Mouse (Mus musculus) liver, embryonic 13.5 days (tissue): ENCODE measurements at regions not wholly inside any gene's neighbourhood (a gene's known extent, or its start where the extent isn't known, plus 50 kb on each side); places are given as distances from the start of the nearest gene placed in this dataset.
A peak's percentile ranks its signal among the peaks of the same experiment; 100 is the strongest.

Experiments
- ATAC-seq: fragments of 200-750 bp; cut with Nextera tagmentation; 2 replicates; pipeline ENCODE4 v1.8.0; 2017; ENCODE audit warnings: low read depth, mild to moderate bottlenecking, moderate number of reproducible peaks, moderate library complexity
- DNase-seq: peaks from one replicate; pipeline ENCODE4 v3.0.0; 2022
- H3K27ac ChIP-seq: fragments of 300-500 bp; sonication (generic); 2 replicates; pipeline ENCODE4 v1.5.1; 2015; ENCODE audit warnings: moderate library complexity, mild to moderate bottlenecking, inconsistent platforms
- H3K27me3 ChIP-seq: fragments of 300-500 bp; sonication (generic); 2 replicates; pipeline ENCODE4 v1.6.1; 2015; ENCODE audit warnings: mild to moderate bottlenecking, inconsistent platforms
- H3K36me3 ChIP-seq: fragments of 300-500 bp; sonication (generic); 2 replicates; pipeline ENCODE4 v1.6.1; 2015; ENCODE audit warnings: mild to moderate bottlenecking, inconsistent platforms
- H3K4me1 ChIP-seq: fragments of 300-500 bp; sonication (generic); replicated peaks from 2 replicates; pipeline ENCODE4 v1.6.1; 2015; ENCODE audit warnings: inconsistent platforms
- H3K4me2 ChIP-seq: fragments of 300-500 bp; sonication (generic); 2 replicates; pipeline ENCODE4 v1.6.1; 2015; ENCODE audit warnings: inconsistent platforms, mild to moderate bottlenecking, moderate library complexity
- H3K4me3 ChIP-seq: fragments of 300-500 bp; sonication (generic); replicated peaks from 2 replicates; pipeline ENCODE4 v1.5.1; 2015; ENCODE audit warnings: mild to moderate bottlenecking, inconsistent platforms
- H3K9ac ChIP-seq: fragments of 300-500 bp; sonication (generic); 2 replicates; pipeline ENCODE4 v1.6.1; 2015; ENCODE audit warnings: mild to moderate bottlenecking, inconsistent platforms
- H3K9me3 ChIP-seq: fragments of 300-500 bp; sonication (generic); replicated peaks from 2 replicates; pipeline ENCODE4 v1.6.1; 2016; ENCODE audit warnings: inconsistent platforms
- WGBS: fragments of 180-500 bp; shearing (Covaris S2); methylation state at CpG from one replicate; pipeline ENCODE4 v1.1.7; 2015; ENCODE audit not compliant: insufficient replicate concordance; 5-methylcytosine and 5-hydroxymethylcytosine counted together

- ATAC-seq = no peak
- Histone ChIP-seq H3K9ac (no peak overlapping the region), H3K27ac (no peak overlapping the region), H3K4me2 (no peak overlapping the region), H3K36me3 (no peaks in the 10 kb centered on the region), H3K4me3 (no peak overlapping the region), H3K9me3 (no peaks in the 10 kb centered on the region), H3K4me1 (no peaks in the 10 kb centered on the region), H3K27me3 (no peaks in the 10 kb centered on the region)
- 50% methylated on average over 1 of the region's 1 CpGs for WGBS
- no peak for DNase-seq
Observed at GRCm38 (mm10) chr1:43247609-43248008, 50.8 kb upstream of the Fhl2 start.

- no peaks in the 10 kb centered on the region for H3K9me3 ChIP-seq
- H3K4me1 ChIP-seq = no peaks in the 10 kb centered on the region
- DNase-seq = no peak
- no peak overlapping the region for H3K4me3 ChIP-seq
- H3K36me3 ChIP-seq = no peaks in the 10 kb centered on the region
- no peak overlapping the region for H3K4me2 ChIP-seq
- H3K9ac ChIP-seq = no peak overlapping the region
- no peak for ATAC-seq
- H3K27me3 ChIP-seq = no peaks in the 10 kb centered on the region
- WGBS = 62% methylated on average over 6 of the region's 6 CpGs
- H3K27ac ChIP-seq = no peak overlapping the region
Observed at GRCm38 (mm10) chr1:43250281-43250680, 53.5 kb upstream of the Fhl2 start.

- Histone ChIP-seq H3K4me3 (no peak overlapping the region), H3K27ac (no peak overlapping the region), H3K9ac (no peak overlapping the region), H3K4me2 (no peak overlapping the region), H3K4me1 (no peaks in the 10 kb centered on the region), H3K36me3 (no peaks in the 10 kb centered on the region), H3K9me3 (no peaks in the 10 kb centered on the region), H3K27me3 (no peaks in the 10 kb centered on the region)
- 71% methylated on average over 7 of the region's 7 CpGs for whole genome bisulfite sequencing
- no peak for DNase-seq
- no peak for ATAC-seq
Observed at GRCm38 (mm10) chr1:43251356-43251755, 54.6 kb upstream of the Fhl2 start.

GRCm38 (mm10) chr1:43254129-43254528 lies 57.3 kb upstream of the Fhl2 start:
- WGBS = 63% methylated on average over 1 of the region's 1 CpGs
- Histone ChIP-seq H3K4me2 (no peak overlapping the region), H3K9ac (no peak overlapping the region), H3K9me3 (no peaks in the 10 kb centered on the region), H3K4me3 (no peak overlapping the region), H3K4me1 (no peaks in the 10 kb centered on the region), H3K36me3 (no peaks in the 10 kb centered on the region), H3K27ac (no peak overlapping the region), H3K27me3 (no peaks in the 10 kb centered on the region)
- ATAC-seq (no peak), DNase-seq (no peak)

- Histone ChIP-seq H3K36me3 (no peaks in the 10 kb centered on the region), H3K9me3 (no peaks in the 10 kb centered on the region), H3K4me3 (no peak overlapping the region), H3K4me2 (no peak overlapping the region), H3K27me3 (no peaks in the 10 kb centered on the region), H3K27ac (no peak overlapping the region), H3K4me1 (no peaks in the 10 kb centered on the region), H3K9ac (no peak overlapping the region)
- DNase-seq (no peak), ATAC-seq (no peak)
Observed at GRCm38 (mm10) chr1:43256078-43256477, 59.3 kb upstream of the Fhl2 start.

GRCm38 (mm10) chr1:43257909-43258308 lies 61.1 kb upstream of the Fhl2 start:
- H3K27ac ChIP-seq = no peak overlapping the region
- no peaks in the 10 kb centered on the region for H3K27me3 ChIP-seq
- 54% methylated on average over 6 of the region's 6 CpGs for WGBS
- DNase-seq (no peak), ATAC-seq (no peak)
- H3K4me3 ChIP-seq = no peak overlapping the region
- no peak overlapping the region for H3K4me2 ChIP-seq
- no peaks in the 10 kb centered on the region for H3K36me3 ChIP-seq
- H3K4me1 ChIP-seq = no peaks in the 10 kb centered on the region
- H3K9ac ChIP-seq = no peak overlapping the region
- no peaks in the 10 kb centered on the region for H3K9me3 ChIP-seq

- Histone ChIP-seq H3K9me3 (no peaks in the 10 kb centered on the region), H3K4me2 (no peak overlapping the region), H3K4me3 (no peak overlapping the region), H3K27me3 (no peaks in the 10 kb centered on the region), H3K27ac (no peak overlapping the region), H3K36me3 (no peaks in the 10 kb centered on the region), H3K9ac (no peak overlapping the region), H3K4me1 (no peaks in the 10 kb centered on the region)
- WGBS = 77% methylated on average over 1 of the region's 1 CpGs
- ATAC-seq (no peak), DNase-seq (no peak)
Observed at GRCm38 (mm10) chr1:43259841-43260240, 63.1 kb upstream of the Fhl2 start.

GRCm38 (mm10) chr1:43260491-43260890 lies 63.7 kb upstream of the Fhl2 start:
- Histone ChIP-seq H3K9ac (no peak overlapping the region), H3K9me3 (no peaks in the 10 kb centered on the region), H3K36me3 (no peaks in the 10 kb centered on the region), H3K27me3 (no peaks in the 10 kb centered on the region), H3K4me1 (no peaks in the 10 kb centered on the region), H3K4me2 (no peak overlapping the region), H3K27ac (no peak overlapping the region), H3K4me3 (no peak overlapping the region)
- 74% methylated on average over 4 of the region's 4 CpGs for WGBS
- ATAC-seq = no peak
- DNase-seq = no peak

- no peak overlapping the region for H3K27ac ChIP-seq
- H3K4me3 ChIP-seq = no peak overlapping the region
- H3K36me3 ChIP-seq = no peaks in the 10 kb centered on the region
- no peaks in the 10 kb centered on the region for H3K9me3 ChIP-seq
- no peaks in the 10 kb centered on the region for H3K27me3 ChIP-seq
- no peaks in the 10 kb centered on the region for H3K4me1 ChIP-seq
- DNase-seq = peak; percentile 6
- no peak for ATAC-seq
- H3K9ac ChIP-seq = no peak overlapping the region
- no peak overlapping the region for H3K4me2 ChIP-seq
- 10% methylated on average over 5 of the region's 5 CpGs for WGBS
Observed at GRCm38 (mm10) chr1:43264407-43264889, 67.7 kb upstream of the Fhl2 start.

GRCm38 (mm10) chr1:43265699-43266455 lies 69.1 kb upstream of the Fhl2 start:
- Histone ChIP-seq H3K9me3 (no peaks in the 10 kb centered on the region), H3K9ac (no peak overlapping the region), H3K36me3 (no peaks in the 10 kb centered on the region), H3K27ac (no peak overlapping the region), H3K4me1 (no peaks in the 10 kb centered on the region), H3K4me2 (no peak overlapping the region), H3K4me3 (no peak overlapping the region), H3K27me3 (no peaks in the 10 kb centered on the region)
- 63% methylated on average over 5 of the region's 5 CpGs for WGBS
- ATAC-seq = no peak
- DNase-seq = no peak

- no peak for DNase-seq
- WGBS = 42% methylated on average over 7 of the region's 7 CpGs
Observed at GRCm38 (mm10) chr1:43269685-43270084, 72.9 kb upstream of the Fhl2 start.

GRCm38 (mm10) chr1:43273236-43273868 lies 76.6 kb upstream of the Fhl2 start:
- Histone ChIP-seq H3K27me3 (no peaks in the 10 kb centered on the region), H3K4me3 (no peak overlapping the region), H3K36me3 (no peaks in the 10 kb centered on the region), H3K9me3 (no peaks in the 10 kb centered on the region), H3K4me1 (peaks cover 3% of the 10 kb centered on the region; the same call in 1 of the 2 replicates), H3K4me2 (no peak overlapping the region), H3K9ac (no peak overlapping the region), H3K27ac (no peak overlapping the region)
- ATAC-seq (no peak), DNase-seq (no peak)
- 61% methylated on average over 2 of the region's 2 CpGs for WGBS

More at GRCm38 (mm10) chr1:43269685-43270084, 72.9 kb upstream of the Fhl2 start:
- no peak overlapping the region for H3K27ac ChIP-seq
- no peaks in the 10 kb centered on the region for H3K4me1 ChIP-seq
- no peak overlapping the region for H3K9ac ChIP-seq
- H3K9me3 ChIP-seq = no peaks in the 10 kb centered on the region
- no peaks in the 10 kb centered on the region for H3K27me3 ChIP-seq
- no peak overlapping the region for H3K4me2 ChIP-seq
- H3K36me3 ChIP-seq = no peaks in the 10 kb centered on the region
- H3K4me3 ChIP-seq = no peak overlapping the region
- ATAC-seq = no peak
